Mouse (Mus musculus): Measurements from ENCODE around the gene Slc25a18.

Gene Slc25a18
- long read RNA-seq, experiment 1, partial matches to known transcripts: 0 of 1 reads
- long read RNA-seq, experiment 1, other reads (novel, unspliced or antisense): 1 of 1 reads
- long read RNA-seq, experiment 2, partial matches to known transcripts: 0 of 1 reads
- long read RNA-seq, experiment 2, other reads (novel, unspliced or antisense): 1 of 1 reads

- intact Hi-C loops (cut with DNase I): no loop called here
Measured at GRCm38 (mm10) chr6:120773149-120773628, at the start of gene Slc25a18. Slc25a18 (plus strand) TSS chr6:120773578.

- intact Hi-C loops (cut with DNase I): no loop called here
Measured at GRCm38 (mm10) chr6:120725986-120726385, 47.4 kb upstream of the Slc25a18 start.

DNA sequence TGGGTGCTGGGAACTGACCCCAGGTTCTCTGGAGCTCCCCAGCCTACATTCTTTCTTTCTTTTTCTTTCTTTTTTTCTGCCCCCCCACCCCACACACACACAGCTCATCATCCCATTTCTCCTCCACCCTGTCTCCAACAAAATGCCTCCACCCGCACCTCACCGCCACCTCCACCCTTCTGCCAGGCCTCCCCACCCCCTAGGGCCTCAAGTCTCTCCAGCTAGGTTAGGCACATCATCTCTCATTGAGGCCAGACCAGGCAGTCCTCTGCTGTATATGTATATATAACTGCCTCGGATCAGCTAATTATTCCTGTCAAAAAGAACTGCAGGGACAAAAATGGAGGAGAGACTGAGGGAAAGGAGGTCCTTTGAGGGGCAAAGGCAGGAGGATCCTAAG is 37.4 kb upstream of the Slc25a18 start:
- intact Hi-C loops (cut with DNase I): loop anchor here (2.0 to 5.0 kb wide), 2 partner anchors 139 to 197 kb away; no protein-coding TSS in a partner anchor

DNA sequence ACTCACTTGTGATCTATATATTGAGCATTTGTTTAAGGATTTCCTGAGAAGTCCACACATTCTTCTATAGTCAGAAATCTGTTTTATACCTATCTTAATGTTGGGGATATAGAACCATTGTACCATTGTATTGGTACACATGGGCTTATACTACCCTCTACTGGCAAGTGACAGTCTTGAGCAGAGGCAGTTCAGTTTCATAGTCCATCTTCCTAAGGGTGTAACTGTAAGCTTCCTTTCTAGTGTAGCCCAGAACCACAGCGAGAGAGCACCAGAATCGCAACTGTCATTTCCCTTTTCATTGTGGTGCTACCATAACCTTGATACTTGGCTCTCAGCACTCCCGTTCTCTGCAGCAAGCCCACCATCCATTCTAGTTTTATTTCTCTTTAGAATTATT is 36.8 kb upstream of the Slc25a18 start:
- intact Hi-C loops (cut with DNase I): loop anchor here (2.0 to 5.0 kb wide), 2 partner anchors 139 to 198 kb away; no protein-coding TSS in a partner anchor

- intact Hi-C loops (cut with DNase I): no loop called here
Measured at GRCm38 (mm10) chr6:120743130-120743529, 30.2 kb upstream of the Slc25a18 start.

GRCm38 (mm10) chr6:120744266-120744665 is 29.1 kb upstream of the Slc25a18 start:
- intact Hi-C loops (cut with DNase I): no loop called here

GRCm38 (mm10) chr6:120746416-120746815 is 27.0 kb upstream of the Slc25a18 start:
- intact Hi-C loops (cut with DNase I): no loop called here

DNA sequence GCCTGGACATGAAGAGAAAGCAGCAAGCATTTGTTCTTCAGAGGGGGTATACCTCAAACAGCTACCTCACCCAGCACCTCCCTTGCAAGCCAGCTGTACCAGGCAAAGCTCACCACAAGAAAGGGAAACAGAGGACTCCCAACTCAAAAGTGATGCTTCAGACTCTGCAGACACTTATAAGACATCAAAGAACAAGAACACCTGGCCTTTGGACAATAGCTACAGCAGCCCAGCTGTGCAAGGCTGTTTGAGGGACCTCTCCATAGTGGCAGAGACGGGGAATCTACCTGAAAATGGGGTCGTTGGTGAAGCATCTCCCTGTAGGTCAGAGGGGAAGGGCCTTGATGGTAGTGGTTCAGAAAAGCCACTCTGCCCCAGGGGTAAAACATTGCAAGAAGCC is 12.2 kb upstream of the Slc25a18 start:
- intact Hi-C loops (cut with DNase I): no loop called here

DNA sequence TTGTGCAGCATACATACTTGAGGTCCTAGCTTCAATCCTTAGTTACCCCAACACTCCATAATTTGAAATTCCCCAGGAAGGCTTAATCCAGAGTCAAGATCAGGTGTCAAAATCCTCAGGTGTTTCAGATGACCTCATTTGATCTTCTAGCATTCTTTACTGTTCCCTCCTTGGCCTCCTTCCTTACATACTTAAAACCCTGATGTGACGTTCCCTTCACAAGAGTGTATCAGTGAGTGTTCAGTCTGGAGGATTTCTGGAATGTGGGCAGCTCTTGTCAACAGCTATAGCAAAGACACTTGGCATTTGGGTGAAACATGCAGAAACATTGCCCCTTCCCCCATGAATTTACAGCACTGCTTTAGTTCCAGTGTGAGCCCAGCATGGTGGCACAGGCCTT is 3.4 kb upstream of the Slc25a18 start:
- intact Hi-C loops (cut with DNase I): no loop called here

DNA sequence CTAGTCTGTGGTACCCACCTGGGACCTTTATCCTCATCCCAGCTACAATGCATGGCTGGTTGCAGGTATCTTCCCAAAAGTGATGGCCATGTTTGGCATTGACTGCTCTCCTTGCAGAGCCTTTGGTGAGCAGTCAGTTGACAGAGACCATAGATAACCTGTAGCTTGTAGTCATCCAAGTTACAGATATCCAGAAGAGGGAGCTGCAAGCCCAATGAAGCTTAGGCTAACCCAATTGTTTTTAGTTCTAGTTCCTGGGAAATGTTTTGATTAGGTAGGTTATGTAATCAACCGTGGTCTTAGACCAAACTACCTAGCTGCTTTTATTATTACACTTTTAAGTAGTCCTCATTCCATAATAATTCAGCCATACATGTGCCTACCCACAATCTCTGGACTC is 2.0 kb upstream of the Slc25a18 start:
- intact Hi-C loops (cut with DNase I): no loop called here

DNA sequence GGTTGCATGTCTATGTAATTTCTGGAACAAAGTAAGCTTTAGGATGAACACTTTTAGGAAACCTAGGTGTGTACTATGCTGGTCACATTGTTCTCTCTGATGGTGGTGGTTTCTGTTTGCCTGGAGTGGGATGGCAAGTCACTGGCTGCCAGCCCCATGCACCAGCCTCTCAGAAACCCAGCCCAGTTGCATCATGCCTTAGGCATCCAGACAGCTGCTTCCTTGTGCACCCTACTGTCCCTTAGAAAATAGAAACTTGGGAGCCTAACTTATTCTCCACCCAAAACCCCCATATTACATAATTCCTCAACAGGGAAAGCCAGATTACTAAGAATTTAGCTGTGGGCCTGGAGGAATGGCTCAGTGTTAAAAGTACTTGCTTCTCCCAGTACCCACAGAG is 1.4 kb upstream of the Slc25a18 start:
- intact Hi-C loops (cut with DNase I): no loop called here

DNA sequence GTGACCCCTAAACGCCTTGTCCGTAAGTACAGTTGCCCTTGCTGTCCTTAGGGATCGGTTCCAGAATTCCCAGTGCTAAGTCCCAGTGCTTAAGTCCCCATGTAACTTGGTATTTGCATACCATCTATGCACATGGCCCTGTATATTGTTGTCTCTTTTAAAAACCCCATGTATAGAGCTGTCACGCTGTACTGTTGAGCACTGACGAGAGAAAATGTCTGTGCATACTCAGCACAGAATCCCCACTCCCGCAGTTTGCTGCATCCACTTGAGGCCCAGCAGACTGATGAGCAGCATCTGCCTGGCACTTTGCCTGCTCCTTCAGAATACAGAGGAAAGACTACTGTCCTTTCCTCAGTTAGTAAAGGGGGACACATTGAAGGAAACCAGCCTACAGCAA is 385 bp downstream of the Slc25a18 start:
- intact Hi-C loops (cut with DNase I): no loop called here

DNA sequence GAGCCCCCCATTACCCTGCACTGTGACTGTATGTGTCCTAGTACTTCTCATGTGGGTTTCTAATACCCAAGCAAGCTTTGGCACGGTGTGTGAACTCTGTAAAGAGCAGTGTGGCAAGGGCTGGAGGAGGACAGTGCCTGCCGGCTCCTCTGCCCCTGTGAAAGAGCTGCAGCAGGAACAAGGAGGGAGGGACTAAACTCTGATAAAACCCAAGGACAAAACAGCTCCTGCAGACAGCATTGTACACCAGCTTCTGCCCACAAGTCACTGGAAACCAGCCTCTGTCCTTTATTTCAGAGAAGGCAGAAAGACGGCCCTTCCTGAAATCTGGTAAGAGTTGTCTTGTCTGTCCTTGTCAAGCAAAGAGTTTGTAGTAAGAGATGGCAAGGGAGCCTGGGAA is 2.9 kb downstream of the Slc25a18 start:
- intact Hi-C loops (cut with DNase I): no loop called here

GRCm38 (mm10) chr6:120777533-120777932 is 4.2 kb downstream of the Slc25a18 start:
- intact Hi-C loops (cut with DNase I): no loop called here

GRCm38 (mm10) chr6:120778226-120778625 is 4.8 kb downstream of the Slc25a18 start:
- intact Hi-C loops (cut with DNase I): no loop called here

- intact Hi-C loops (cut with DNase I): no loop called here
Measured at GRCm38 (mm10) chr6:120782948-120783347, 9.6 kb downstream of the Slc25a18 start.

DNA sequence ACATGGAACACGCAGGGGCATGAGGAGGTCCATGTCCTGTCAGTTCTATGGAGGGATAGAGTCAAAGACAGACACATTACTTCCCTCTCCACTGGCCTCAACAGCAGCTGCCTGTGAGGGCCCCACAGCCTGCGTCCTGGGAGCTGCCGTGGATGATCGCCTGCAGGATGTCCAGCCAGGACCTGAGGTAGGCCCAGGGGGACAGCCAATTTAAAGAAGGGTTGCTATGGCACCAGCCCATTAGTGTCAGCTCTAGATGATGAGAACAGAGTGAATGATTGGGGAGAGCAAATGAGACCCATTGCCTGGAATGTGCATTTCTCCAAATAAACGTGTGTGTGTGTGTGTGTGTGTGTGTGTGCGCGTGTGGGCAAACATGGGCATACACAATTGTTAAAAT is 11.0 kb downstream of the Slc25a18 start:
- intact Hi-C loops (cut with DNase I): no loop called here

- intact Hi-C loops (cut with DNase I): loop anchor here (5.0 kb wide), 1 partner anchor 34 kb away; the partner anchor contains the start of gene Atp6v1e1
Measured at GRCm38 (mm10) chr6:120788068-120788607, 14.8 kb downstream of the Slc25a18 start.

DNA sequence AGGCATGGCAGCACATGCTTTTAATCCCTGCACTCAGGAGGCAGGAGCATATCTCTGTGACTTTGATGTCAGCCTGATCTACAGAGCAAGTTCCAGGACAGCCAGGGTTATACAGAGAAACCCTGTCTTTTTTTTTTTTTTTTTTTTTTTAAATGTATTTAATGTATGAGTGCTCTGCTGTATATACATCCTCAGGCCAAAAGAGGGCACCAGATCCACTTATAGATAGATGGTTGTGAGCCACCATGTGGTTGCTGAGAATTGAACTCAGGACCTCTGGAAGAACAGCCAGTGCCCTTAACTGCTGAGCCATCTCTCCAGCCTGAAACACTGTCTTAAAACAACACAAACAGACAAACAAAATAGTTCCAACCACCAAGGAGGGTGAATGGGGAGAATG is 15.5 kb downstream of the Slc25a18 start:
- intact Hi-C loops (cut with DNase I): loop anchor here (5.0 kb wide), 1 partner anchor 33 kb away; the partner anchor contains the start of gene Atp6v1e1

DNA sequence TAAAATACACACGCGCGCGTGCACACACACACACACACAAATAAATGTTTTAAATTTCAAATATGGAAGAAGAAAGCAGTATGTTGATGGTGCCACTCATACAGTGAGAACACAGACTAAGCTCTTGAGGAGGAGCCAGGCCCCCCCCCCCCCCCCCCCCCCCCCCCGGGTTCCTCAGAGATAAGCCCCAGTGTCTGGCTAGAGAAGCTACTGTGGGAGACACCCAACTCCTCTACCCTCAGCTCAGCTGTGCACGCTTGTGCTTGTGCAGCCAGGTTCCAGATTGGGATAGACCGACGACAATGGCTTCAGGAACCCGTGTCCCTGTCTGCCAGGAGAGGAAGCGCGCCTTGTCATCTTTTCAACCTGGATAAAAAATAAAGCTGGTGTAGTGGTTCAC is 16.8 kb downstream of the Slc25a18 start:
- intact Hi-C loops (cut with DNase I): no loop called here

DNA sequence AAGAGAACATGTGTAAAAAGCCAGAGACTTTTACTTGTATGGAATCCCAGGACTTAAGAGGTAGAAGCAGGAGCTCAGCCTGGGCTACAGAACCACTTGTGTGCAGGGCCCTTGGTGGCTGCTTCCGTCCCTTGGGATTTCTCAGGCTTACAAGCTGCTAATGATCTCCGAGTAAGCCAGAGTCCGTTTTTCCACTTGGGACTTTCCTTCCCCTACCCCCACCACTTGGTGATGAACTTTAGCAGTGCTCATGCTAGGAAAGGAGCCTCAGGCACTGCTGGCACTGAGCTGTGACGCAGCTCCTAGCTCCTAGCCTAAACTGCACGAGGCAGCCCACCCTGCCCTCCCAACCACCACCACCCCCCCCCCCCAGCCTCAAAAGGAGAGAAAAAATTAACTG is 17.3 kb downstream of the Slc25a18 start:
- intact Hi-C loops (cut with DNase I): no loop called here

- intact Hi-C loops (cut with DNase I): no loop called here
Measured at GRCm38 (mm10) chr6:120792947-120793346, 19.6 kb downstream of the Slc25a18 start.

- intact Hi-C loops (cut with DNase I): no loop called here
Measured at GRCm38 (mm10) chr6:120795422-120796086, 22.2 kb downstream of the Slc25a18 start.
